Mouse (Mus musculus) kidney, adult 2 months (tissue): ENCODE results near the gene Dnah2.

Source experiments
- CTCF ChIP-seq: fragments of 200-500 bp; conservative IDR thresholded peaks from 2 replicates; pipeline ENCODE4 v1.5.1; 2011; ENCODE audit warnings: low read depth, mild to moderate bottlenecking, control low read depth, low read length, moderate library complexity, mixed read lengths; ENCODE audit not compliant: insufficient read depth, insufficient read length
- POLR2A ChIP-seq: fragments of 200-500 bp; IDR thresholded peaks from one replicate; pipeline ENCODE4 v1.6.1; 2011; ENCODE audit warnings: low read depth, low read length, control low read depth

DNA sequence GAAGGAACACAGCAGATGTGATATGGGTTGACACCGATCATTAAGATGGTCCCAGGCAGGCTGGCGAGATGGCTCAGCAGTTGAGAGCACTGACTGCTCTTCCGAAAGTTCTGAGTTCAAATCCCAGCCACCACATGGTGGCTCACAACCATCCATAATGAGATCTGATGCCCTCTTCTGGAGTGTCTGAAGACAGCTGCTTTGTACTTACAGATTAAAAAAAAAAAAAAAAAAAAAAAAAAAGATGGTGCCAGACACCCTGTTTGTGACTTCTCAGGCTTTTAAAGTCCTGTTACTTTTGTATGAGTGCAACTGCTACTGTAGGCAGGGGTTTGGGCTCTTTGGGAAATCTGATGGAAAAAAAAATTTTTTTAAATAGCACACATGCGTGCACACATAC lies 160.2 kb downstream of the Dnah2 start:
- TF ChIP-seq POLR2A (no peak), CTCF (no peak)
